Mouse (Mus musculus): ENCODE data around the gene Fgfr2.

Gene Fgfr2

GRCm38 (mm10) chr7:132278658-132279057 lies 844.5 kb downstream of the Fgfr2 start:
- no peak for DNase-seq (ENCODE audit: low read depth, low spot score)

DNA sequence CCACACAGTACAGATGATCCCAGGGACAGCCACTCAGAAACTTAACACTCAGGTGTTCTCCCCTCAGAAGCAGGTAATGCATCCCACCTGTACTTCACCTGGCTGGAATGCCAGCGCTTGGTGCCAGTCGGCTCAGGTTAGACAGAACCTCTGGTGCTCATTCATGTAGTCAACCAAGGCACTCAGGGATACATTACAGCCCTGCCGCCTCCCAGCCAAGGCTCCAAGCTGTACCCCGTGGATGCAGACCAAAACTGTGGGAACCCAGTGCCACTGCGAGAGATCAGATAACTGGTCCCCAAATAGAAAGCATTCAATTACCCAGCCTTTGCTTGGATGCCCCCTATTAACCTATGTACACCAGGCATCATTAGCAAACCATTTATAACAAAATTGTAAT lies 846.9 kb downstream of the Fgfr2 start:
- DNase-seq (ENCODE audit: low read depth, low spot score) = no peak

DNA sequence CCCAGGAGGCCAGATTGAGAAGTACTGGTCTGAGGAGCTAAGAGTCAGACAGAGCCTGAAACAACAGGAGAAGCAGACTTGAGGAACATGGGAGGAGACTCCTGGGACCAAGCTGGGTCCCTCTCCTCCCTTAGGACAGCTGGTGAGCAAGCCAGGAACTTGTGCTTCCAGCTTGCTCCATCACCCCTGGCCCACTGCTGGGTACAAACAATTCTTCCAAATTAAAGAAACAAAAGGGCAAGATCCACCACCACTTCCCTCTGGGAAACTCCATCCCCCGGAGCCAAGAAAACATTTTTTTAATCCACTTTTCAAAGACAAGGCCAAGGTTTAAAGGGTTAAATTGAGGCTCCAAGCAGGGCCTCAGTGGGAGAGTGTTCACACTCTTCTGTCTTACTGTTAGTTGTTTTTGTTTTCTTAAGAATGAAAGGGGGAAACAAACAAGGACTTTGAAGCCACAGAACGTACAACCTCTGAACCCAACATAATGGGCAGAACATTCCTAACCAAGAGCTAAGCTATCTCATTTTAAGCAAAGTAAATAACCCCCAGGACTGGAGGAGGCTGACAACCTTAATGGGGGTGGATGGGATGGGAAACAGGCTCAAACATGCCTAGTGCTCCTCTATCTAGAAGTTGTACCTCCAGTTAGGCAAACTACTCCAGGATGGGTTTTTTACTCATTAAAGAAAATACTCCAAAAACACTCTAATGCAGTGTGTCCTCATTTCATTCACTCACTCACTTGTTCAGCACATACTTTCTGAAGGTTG lies 849.2 kb downstream of the Fgfr2 start:
- DNase-seq (ENCODE audit: low read depth, low spot score) = no peak

- DNase-seq (ENCODE audit: low read depth, low spot score) = no peak
Observed at GRCm38 (mm10) chr7:132272984-132273383, 850.2 kb downstream of the Fgfr2 start.

- no peak for DNase-seq (ENCODE audit: low read depth, low spot score)
Observed at GRCm38 (mm10) chr7:132270364-132270763, 852.8 kb downstream of the Fgfr2 start.

DNA sequence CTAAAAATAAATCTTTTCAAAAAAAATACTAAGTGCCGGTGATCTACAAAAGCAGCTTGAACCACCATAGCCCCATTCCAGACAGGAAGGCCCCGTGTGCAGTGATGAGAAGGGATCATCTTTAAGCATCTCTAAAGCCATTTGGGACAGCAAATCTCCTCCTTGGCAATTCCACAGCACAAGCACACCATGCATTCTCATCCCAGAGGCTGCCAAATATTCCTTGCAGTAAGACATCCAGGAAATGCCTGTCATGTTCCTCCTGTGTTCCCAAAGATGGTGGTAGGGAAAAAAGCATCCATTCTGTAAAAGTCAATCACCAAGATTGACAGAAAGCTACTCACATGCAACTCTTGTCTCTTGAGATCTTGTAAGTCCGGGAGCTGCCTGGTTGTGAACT lies 853.5 kb downstream of the Fgfr2 start:
- no peak for DNase-seq (ENCODE audit: low read depth, low spot score)

GRCm38 (mm10) chr7:132267721-132268498 lies 855.2 kb downstream of the Fgfr2 start:
- no peak for DNase-seq (ENCODE audit: low read depth, low spot score)

- DNase-seq (ENCODE audit: low read depth, low spot score) = no peak
Observed at GRCm38 (mm10) chr7:132264763-132265162, 858.4 kb downstream of the Fgfr2 start.

DNA sequence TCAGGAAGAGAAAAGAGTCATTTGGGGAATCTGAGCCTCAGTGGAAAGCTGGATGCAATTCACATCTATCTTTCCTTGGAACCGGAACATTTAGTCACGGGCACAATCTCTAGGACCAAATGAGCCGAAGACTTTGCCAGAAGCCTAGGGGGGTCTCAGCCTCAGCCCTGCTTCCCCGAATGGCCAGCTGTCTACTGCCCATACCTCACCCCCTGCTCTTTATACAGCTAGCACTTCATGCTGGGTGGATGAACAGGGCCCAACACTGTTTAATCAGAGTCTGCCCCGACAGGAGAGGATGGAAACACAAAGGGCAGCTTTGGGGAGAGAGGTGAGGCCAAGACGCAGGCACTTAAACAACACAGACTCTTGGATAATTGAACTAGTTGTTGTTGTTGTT lies 860.0 kb downstream of the Fgfr2 start:
- no peak for DNase-seq (ENCODE audit: low read depth, low spot score)

DNA sequence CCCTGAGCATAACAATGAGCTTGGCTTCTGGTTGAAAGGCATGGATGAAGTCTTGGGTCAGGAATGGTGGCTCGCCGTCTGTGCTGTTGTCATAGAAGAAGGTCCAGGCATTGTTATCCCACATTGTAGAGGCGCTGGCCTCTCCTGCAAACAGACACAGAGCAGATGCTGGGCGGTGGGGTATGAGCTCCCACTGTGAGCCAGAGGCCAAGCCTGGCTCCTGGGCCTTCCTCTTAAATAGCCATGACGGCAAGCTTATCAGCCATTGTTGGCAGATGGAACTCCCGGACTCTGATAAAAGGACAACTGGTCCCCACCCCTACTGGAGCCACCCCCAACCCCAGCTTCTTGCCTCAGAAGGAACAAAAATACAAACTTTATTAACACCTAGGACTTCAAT lies 860.5 kb downstream of the Fgfr2 start:
- peak; percentile 26 for DNase-seq (ENCODE audit: low read depth, low spot score)

DNA sequence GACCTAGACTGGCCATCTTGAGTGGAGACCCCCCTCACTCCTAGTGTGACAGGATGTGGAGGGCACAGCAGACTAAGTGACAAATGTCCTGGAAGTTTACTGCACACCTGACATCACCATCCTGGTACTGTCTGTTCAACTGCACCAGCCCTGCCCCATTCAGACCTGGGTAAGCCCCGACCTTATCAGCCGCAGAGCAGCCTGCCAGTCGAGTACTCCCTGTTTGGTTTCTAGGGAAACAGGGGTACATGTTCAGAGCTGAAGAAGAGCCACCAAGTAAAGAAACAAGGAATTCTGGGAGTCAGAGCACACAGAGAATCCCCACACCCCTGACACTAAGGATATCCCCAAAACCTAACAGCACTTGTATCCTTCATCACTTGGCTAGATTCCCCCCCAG lies 861.3 kb downstream of the Fgfr2 start:
- DNase-seq (ENCODE audit: low read depth, low spot score) = no peak

DNA sequence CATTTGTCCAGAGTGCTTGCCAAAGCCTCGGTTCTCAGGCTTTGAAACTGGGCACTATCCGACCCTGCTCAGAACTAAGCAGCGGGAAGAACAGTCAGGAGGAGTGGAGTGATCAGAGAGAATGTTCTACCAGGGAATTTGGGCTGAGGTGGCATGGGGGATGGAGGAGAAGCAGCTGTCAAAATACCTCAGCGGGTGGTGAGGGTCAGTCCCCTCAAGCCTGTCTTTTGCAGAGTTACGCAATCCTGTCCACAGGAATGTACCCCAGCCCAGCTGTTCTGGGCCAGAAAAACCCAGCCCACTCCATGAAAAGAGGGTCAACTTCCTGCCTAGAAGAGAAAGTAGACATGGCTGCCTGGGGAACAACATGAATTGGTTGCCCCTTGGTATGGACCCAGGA lies 862.5 kb downstream of the Fgfr2 start:
- DNase-seq (ENCODE audit: low read depth, low spot score) = no peak

DNA sequence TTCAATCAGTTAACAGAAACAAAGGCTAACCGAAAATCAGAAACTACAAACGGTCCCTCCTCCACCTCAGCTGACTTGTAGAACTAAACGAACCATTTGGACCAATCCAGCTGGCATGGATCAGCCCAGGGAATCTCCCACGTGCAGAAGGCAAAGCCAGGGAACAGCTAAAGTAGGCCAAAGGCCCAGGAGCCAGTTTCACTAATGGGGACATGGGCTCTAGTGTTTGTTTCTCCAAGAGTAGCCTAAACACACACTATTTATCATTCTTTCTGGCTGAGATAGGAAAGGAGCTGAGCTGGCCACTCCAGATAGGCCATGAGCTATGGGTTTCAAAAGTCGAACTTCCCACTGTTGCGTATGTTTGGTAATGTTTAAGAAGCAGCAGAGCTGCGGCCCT lies 864.3 kb downstream of the Fgfr2 start:
- no peak for DNase-seq (ENCODE audit: low read depth, low spot score)

GRCm38 (mm10) chr7:132258216-132258615 lies 864.9 kb downstream of the Fgfr2 start:
- no peak for DNase-seq (ENCODE audit: low read depth, low spot score)

- no peak for DNase-seq (ENCODE audit: low read depth, low spot score)
Observed at GRCm38 (mm10) chr7:132253513-132253912, 869.6 kb downstream of the Fgfr2 start.

GRCm38 (mm10) chr7:132253078-132253477 lies 870.1 kb downstream of the Fgfr2 start:
- DNase-seq (ENCODE audit: low read depth, low spot score) = no peak

GRCm38 (mm10) chr7:132249563-132250119 lies 873.5 kb downstream of the Fgfr2 start:
- no peak for DNase-seq (ENCODE audit: low read depth, low spot score)

DNA sequence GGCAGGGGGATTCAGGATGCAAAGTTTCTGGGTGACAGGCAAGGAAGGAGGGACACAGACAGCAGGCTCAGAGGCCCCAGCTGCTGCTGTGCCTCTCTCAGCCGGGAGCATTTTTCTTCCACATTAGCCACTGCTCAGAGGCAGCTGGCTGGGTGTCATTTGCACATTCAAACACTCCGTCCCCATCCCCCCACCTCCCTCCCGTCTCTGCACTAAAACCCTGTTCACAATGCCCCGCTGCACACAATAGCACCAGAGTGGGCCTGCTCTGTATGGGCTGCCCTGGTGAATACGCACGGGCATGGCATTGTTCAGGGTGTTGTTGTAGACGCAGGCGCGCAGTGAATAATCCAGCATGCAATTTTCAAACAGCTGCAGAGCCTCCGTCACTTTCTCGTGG lies 875.6 kb downstream of the Fgfr2 start:
- peak; percentile 83 for DNase-seq (ENCODE audit: low read depth, low spot score)

GRCm38 (mm10) chr7:132247091-132247490 lies 876.1 kb downstream of the Fgfr2 start:
- DNase-seq (ENCODE audit: low read depth, low spot score) = no peak

DNA sequence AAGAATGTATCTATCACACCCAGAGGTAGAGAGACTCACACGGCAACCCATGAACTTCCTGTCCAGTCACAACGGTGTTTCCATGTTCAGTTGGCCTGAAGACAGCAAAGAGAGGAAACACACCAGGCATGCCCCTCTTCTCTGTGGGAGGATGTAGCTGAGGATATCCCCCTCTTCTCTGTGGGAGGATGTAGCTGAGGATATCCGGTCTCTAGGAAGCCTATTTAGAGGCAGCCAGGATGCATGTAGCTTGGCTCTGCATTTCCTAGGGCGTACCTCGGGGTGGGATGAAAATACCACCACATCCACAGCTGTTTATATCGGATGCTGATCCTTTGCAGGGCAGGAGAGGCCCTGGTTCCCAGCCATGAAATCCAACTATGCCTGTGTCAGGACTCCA lies 877.4 kb downstream of the Fgfr2 start:
- DNase-seq (ENCODE audit: low read depth, low spot score) = no peak

GRCm38 (mm10) chr7:132244637-132245036 lies 878.5 kb downstream of the Fgfr2 start:
- DNase-seq (ENCODE audit: low read depth, low spot score) = no peak

- no peak for DNase-seq (ENCODE audit: low read depth, low spot score)
Observed at GRCm38 (mm10) chr7:132243225-132243624, 879.9 kb downstream of the Fgfr2 start.

Measured in ZHBTc4 (cell line).